Comparison of ENCODE assay signal across 13 mouse cellular contexts in the genomic region with DNA sequence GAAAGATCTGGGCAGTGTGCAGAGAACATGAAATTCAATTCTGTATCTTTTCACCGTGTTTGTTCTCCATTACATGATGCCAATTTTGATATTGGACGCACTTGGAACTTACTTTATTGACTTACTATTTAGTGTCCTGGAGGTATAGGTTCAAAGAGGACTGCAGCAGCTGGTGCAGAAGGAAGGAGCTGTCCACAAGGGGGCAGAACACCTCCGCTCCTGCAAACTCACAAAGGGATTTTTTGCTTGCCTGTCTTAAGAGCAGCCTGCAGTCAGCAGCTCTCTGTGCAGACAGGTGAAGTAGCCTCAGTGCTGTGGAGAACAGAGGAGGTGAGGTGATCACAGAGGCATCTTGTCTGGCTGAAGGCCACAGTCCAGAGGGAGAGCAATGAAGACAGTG.
DNase-seq lines count a peak whose midpoint lies in the region; ATAC-seq and TF ChIP-seq lines count a peak whose summit lies in the region.
"Had no signal": no experiment of that assay in that cellular context is flagged by ENCODE, and none has a peak within 500 bp of the region (broad histone marks: within the 10 kb centered on the region; RNA-seq: fewer than 3 reads in every experiment).

No protein-coding gene starts in this region.

- H3K36me3 ChIP-seq in liver, postnatal 0 days (replicated peaks; ENCODE audit: insufficient read depth, low read length) = no peaks in the 10 kb centered on the region
- no peaks in the 10 kb centered on the region for H3K36me3 ChIP-seq in liver, embryonic 12.5 days
- H3K36me3 ChIP-seq in embryonic facial prominence, embryonic 10.5 days (replicated peaks) = no peaks in the 10 kb centered on the region
- H3K36me3 ChIP-seq: forebrain, embryonic 15.5 days; limb, embryonic 12.5 days; midbrain, embryonic 10.5 days had no signal

- no peak overlapping the region for H3K9ac ChIP-seq in liver, postnatal 0 days (replicated peaks)
- no peak overlapping the region for H3K9ac ChIP-seq in liver, embryonic 12.5 days
- H3K9ac ChIP-seq: forebrain, embryonic 15.5 days; limb, embryonic 12.5 days had no signal

- H3K27ac ChIP-seq in liver, postnatal 0 days (ENCODE audit: low read depth) = no peak overlapping the region
- H3K27ac ChIP-seq in liver, embryonic 12.5 days = no peak overlapping the region
- H3K27ac ChIP-seq in embryonic facial prominence, embryonic 10.5 days (replicated peaks) = no peak overlapping the region
- H3K27ac ChIP-seq: forebrain, embryonic 15.5 days; limb, embryonic 12.5 days; midbrain, embryonic 10.5 days had no signal

- peak; percentile 16; the same call in 1 of the 2 replicates for TF ChIP-seq CTCF in liver, postnatal 0 days (IDR thresholded peaks at IDR 0.05; ENCODE audit: low read depth)

- H3K4me2 ChIP-seq in liver, postnatal 0 days (ENCODE audit: low read depth, low read length) = no peak overlapping the region
- H3K4me2 ChIP-seq in liver, embryonic 12.5 days = no peak overlapping the region
- H3K4me2 ChIP-seq: forebrain, embryonic 15.5 days; limb, embryonic 12.5 days had no signal

- ATAC-seq in liver, postnatal 0 days = no peak
- ATAC-seq in liver, embryonic 12.5 days = no peak
- ATAC-seq: forebrain, embryonic 15.5 days had no signal

- WGBS in liver, postnatal 0 days (ENCODE audit: insufficient replicate concordance) = 34% methylated on average over 3 of the region's 3 CpGs
- 28% methylated on average over 3 of the region's 3 CpGs for WGBS in liver, embryonic 12.5 days (ENCODE audit: insufficient replicate concordance)
- WGBS in embryonic facial prominence, embryonic 10.5 days = 48% methylated on average over 3 of the region's 3 CpGs

- TF ChIP-seq EP300 in liver, postnatal 0 days (IDR thresholded peaks at IDR 0.05; ENCODE audit: low read depth) = no peak

- no peaks in the 10 kb centered on the region for H3K4me1 ChIP-seq in liver, postnatal 0 days (ENCODE audit: insufficient read depth)
- H3K4me1 ChIP-seq in liver, embryonic 12.5 days = no peaks in the 10 kb centered on the region
- no peaks in the 10 kb centered on the region for H3K4me1 ChIP-seq in embryonic facial prominence, embryonic 10.5 days
- H3K4me1 ChIP-seq: forebrain, embryonic 15.5 days; limb, embryonic 12.5 days; midbrain, embryonic 10.5 days had no signal

- peak; percentile 5 to 7 for DNase-seq in frontal cortex, postnatal 36 days (ENCODE audit: low spot score in 2 of 2)
- no peak for DNase-seq in frontal cortex, postnatal 25 days (ENCODE audit: low spot score in 2 of 2)
- no peak for DNase-seq in liver, postnatal 0 days
- DNase-seq in hindlimb bud, embryonic 11.5 days (ENCODE audit: extremely low spot score, low read depth, low spot score) = peak; percentile 1
- peak; percentile 71 for DNase-seq in thymus, postnatal 14 days
- DNase-seq in yolk sac, embryonic 10.5 days (ENCODE audit: low spot score) = no peak
- no peak for DNase-seq in embryonic facial prominence, embryonic 10.5 days (ENCODE audit: low spot score)
- DNase-seq: cerebellum, adult 9-10 months; heart, postnatal 14 days had no signal

- no peaks in the 10 kb centered on the region for H3K27me3 ChIP-seq in liver, postnatal 0 days (ENCODE audit: insufficient read depth, low read length)
- no peaks in the 10 kb centered on the region for H3K27me3 ChIP-seq in liver, embryonic 12.5 days (replicated peaks)
- H3K27me3 ChIP-seq in embryonic facial prominence, embryonic 10.5 days (replicated peaks; ENCODE audit: low read depth, poor library complexity, severe bottlenecking) = no peaks in the 10 kb centered on the region
- H3K27me3 ChIP-seq: forebrain, embryonic 15.5 days; limb, embryonic 12.5 days had no signal

- H3K4me3 ChIP-seq in liver, postnatal 0 days (ENCODE audit: low read depth, low read length) = no peak overlapping the region
- no peak overlapping the region for H3K4me3 ChIP-seq in liver, embryonic 12.5 days
- no peak overlapping the region for H3K4me3 ChIP-seq in embryonic facial prominence, embryonic 10.5 days
- H3K4me3 ChIP-seq: forebrain, embryonic 15.5 days; limb, embryonic 12.5 days; midbrain, embryonic 10.5 days had no signal

- H3K9me3 ChIP-seq in liver, postnatal 0 days (ENCODE audit: low read length) = no peaks in the 10 kb centered on the region
- no peaks in the 10 kb centered on the region for H3K9me3 ChIP-seq in liver, embryonic 12.5 days (replicated peaks)
- H3K9me3 ChIP-seq in embryonic facial prominence, embryonic 10.5 days = 0 out of 2 replicates have a peak, but pooled peaks cover 5% of the 10 kb centered on the region
- H3K9me3 ChIP-seq: forebrain, embryonic 15.5 days had no signal

Comparison
In these comparisons a context has a peak if more than half of its experiments do, and no peak if none do; other contexts are left out.
1. DNase-seq: peak in frontal cortex, postnatal 36 days (2 of 2), hindlimb bud, embryonic 11.5 days (single experiment) and thymus, postnatal 14 days (single experiment); none in frontal cortex, postnatal 25 days (0 of 2), liver, postnatal 0 days (single experiment), yolk sac, embryonic 10.5 days (single experiment) and embryonic facial prominence, embryonic 10.5 days (single experiment).